Mouse (Mus musculus): Measurements from ENCODE around the gene Cfdp1. TPM values are rescaled to one million over a fixed set of nuclear protein-coding genes. Genes with fewer than 3 reads are reported as not detected.

Cfdp1 gene
- total RNA-seq, 2 experiments from 2014 or later, result 35.2 to 36.1 TPM

- no peak for DNase-seq
Measured at GRCm38 (mm10) chr8:111740994-111741393, 113.1 kb downstream of the Cfdp1 start.

GRCm38 (mm10) chr8:111740301-111740711, 113.8 kb downstream of the Cfdp1 start:
- DNase-seq, result peak in 1 of 2 experiments; percentile 66

- DNase-seq, result no peak
Measured at GRCm38 (mm10) chr8:111739604-111740003, 114.5 kb downstream of the Cfdp1 start.

GRCm38 (mm10) chr8:111738867-111739266, 115.2 kb downstream of the Cfdp1 start:
- no peak for DNase-seq

- peak in 1 of 2 experiments; percentile 13 for DNase-seq
Measured at GRCm38 (mm10) chr8:111736321-111736720, 117.8 kb downstream of the Cfdp1 start.

GRCm38 (mm10) chr8:111735791-111736190, 118.3 kb downstream of the Cfdp1 start:
- DNase-seq, result no peak

- DNase-seq, result peak; percentile 65 to 87
Measured at GRCm38 (mm10) chr8:111735335-111735761, 118.7 kb downstream of the Cfdp1 start.

- no peak for DNase-seq
Measured at GRCm38 (mm10) chr8:111734244-111734960, 119.7 kb downstream of the Cfdp1 start.

- DNase-seq, result peak in 1 of 2 experiments; percentile 17
Measured at GRCm38 (mm10) chr8:111733581-111734243, 120.4 kb downstream of the Cfdp1 start.

- DNase-seq, result no peak
Measured at GRCm38 (mm10) chr8:111732406-111733085, 121.5 kb downstream of the Cfdp1 start.

- peak; percentile 98 to 99 for DNase-seq
Measured at GRCm38 (mm10) chr8:111732004-111732403, 122.1 kb downstream of the Cfdp1 start.

GRCm38 (mm10) chr8:111731231-111731977, 122.7 kb downstream of the Cfdp1 start:
- peak; percentile 59 to 66 for DNase-seq

GRCm38 (mm10) chr8:111729233-111730170, 124.6 kb downstream of the Cfdp1 start:
- peak in 1 of 2 experiments; percentile 53 for DNase-seq

GRCm38 (mm10) chr8:111728481-111728880, 125.6 kb downstream of the Cfdp1 start:
- DNase-seq, result no peak

GRCm38 (mm10) chr8:111727553-111727952, 126.5 kb downstream of the Cfdp1 start:
- DNase-seq, result no peak

- peak; percentile 86 to 92 for DNase-seq
Measured at GRCm38 (mm10) chr8:111726102-111726900, 127.8 kb downstream of the Cfdp1 start.

GRCm38 (mm10) chr8:111725341-111725740, 128.8 kb downstream of the Cfdp1 start:
- DNase-seq, result no peak

GRCm38 (mm10) chr8:111720115-111720544, 134.0 kb downstream of the Cfdp1 start:
- peak in 1 of 2 experiments; percentile 9 for DNase-seq

GRCm38 (mm10) chr8:111718937-111719336, 135.2 kb downstream of the Cfdp1 start:
- DNase-seq, result peak in 1 of 2 experiments; percentile 16

Data from heart, adult 18-20 months (tissue).